Mouse (Mus musculus): Measurements from ENCODE around the gene Zbtb17. TPM values are rescaled to one million over a fixed set of nuclear protein-coding genes. Genes with fewer than 3 reads are reported as not detected.

The Zbtb17 gene
- total and polyA plus RNA-seq, 3 experiments = 36.4 to 63.2 TPM; not detected in 1

- H3K4me3 ChIP-seq (ENCODE audit: control insufficient read depth in 1 of 2, insufficient read depth in 1 of 2, low read depth in 2 of 2, low read length in 2 of 2) = no peak overlapping the region
- no peaks in the 10 kb centered on the region for H3K79me2 ChIP-seq (ENCODE audit: control insufficient read depth, insufficient read depth, low read length, poor library complexity)
- H3K4me1 ChIP-seq (ENCODE audit: control insufficient read depth in 1 of 2, insufficient read depth in 2 of 2, low read length in 2 of 2) = no peaks in the 10 kb centered on the region
- DNase-seq (ENCODE audit: low read depth, low spot score) = no peak
- no peak overlapping the region for H3K9ac ChIP-seq (ENCODE audit: control insufficient read depth, low read depth, low read length, poor library complexity, severe bottlenecking)
- H3K27ac ChIP-seq (ENCODE audit: control insufficient read depth, low read depth, low read length) = no peak overlapping the region
- TF ChIP-seq USF1 (IDR thresholded peaks at IDR 0.05; ENCODE audit: low read depth, low read length) (no peak), NRF1 (IDR thresholded peaks at IDR 0.05; ENCODE audit: insufficient read depth, low read depth, low read length, poor library complexity, severe bottlenecking) (no peak), ZMIZ1 (IDR thresholded peaks at IDR 0.05; ENCODE audit: low read depth, low read length) (no peak)
- peaks cover 0 to 1% of the 10 kb centered on the region in 2 experiments; a peak in 3 of 4 replicates for H3K27me3 ChIP-seq (ENCODE audit: control insufficient read depth in 1 of 2, insufficient read depth in 2 of 2, low read length in 2 of 2)
- no peaks in the 10 kb centered on the region for H3K36me3 ChIP-seq (ENCODE audit: control insufficient read depth in 1 of 2, insufficient read depth in 2 of 2, low read length in 2 of 2)
- no peaks in the 10 kb centered on the region for H3K9me3 ChIP-seq (replicated peaks; ENCODE audit: insufficient read depth, low read length)
Observed at GRCm38 (mm10) chr4:141419398-141420191, 24.9 kb upstream of the Zbtb17 start.

- no peaks in the 10 kb centered on the region for H3K9me3 ChIP-seq (replicated peaks; ENCODE audit: insufficient read depth, low read length)
- no peak within 1 kb of the TSS for H3K27ac ChIP-seq (ENCODE audit: control insufficient read depth, low read depth, low read length)
- peaks cover 0 to 1% of the 10 kb centered on the region in 2 experiments; a peak in 2 of 4 replicates for H3K27me3 ChIP-seq (ENCODE audit: control insufficient read depth in 1 of 2, insufficient read depth in 2 of 2, low read length in 2 of 2)
- H3K9ac ChIP-seq (ENCODE audit: control insufficient read depth, low read depth, low read length, poor library complexity, severe bottlenecking) = no peak within 1 kb of the TSS
- no peaks in the 10 kb centered on the region for H3K4me1 ChIP-seq (ENCODE audit: control insufficient read depth in 1 of 2, insufficient read depth in 2 of 2, low read length in 2 of 2)
- no peak for DNase-seq (ENCODE audit: low read depth, low spot score)
- H3K79me2 ChIP-seq (ENCODE audit: control insufficient read depth, insufficient read depth, low read length, poor library complexity) = no peaks in the 10 kb centered on the region
- no peak within 1 kb of the TSS for H3K4me3 ChIP-seq (ENCODE audit: control insufficient read depth in 1 of 2, insufficient read depth in 1 of 2, low read depth in 2 of 2, low read length in 2 of 2)
- H3K36me3 ChIP-seq (ENCODE audit: control insufficient read depth in 1 of 2, insufficient read depth in 2 of 2, low read length in 2 of 2) = no peaks in the 10 kb centered on the region
- TF ChIP-seq BHLHE40 (IDR thresholded peaks at IDR 0.05; ENCODE audit: borderline replicate concordance, low read depth, low read length) (no peak), ETS1 (IDR thresholded peaks at IDR 0.05; ENCODE audit: low read depth, low read length) (no peak), TAL1 (IDR thresholded peaks at IDR 0.05; ENCODE audit: low read length) (no peak), GATA1 (IDR thresholded peaks at IDR 0.05; ENCODE audit: low read depth, low read length) (no peak), CTCF (IDR thresholded peaks at IDR 0.05 in 2 of 3, conservative IDR thresholded peaks at IDR 0.05 in 1 of 3; ENCODE audit: control insufficient read depth in 1 of 3, insufficient read depth in 1 of 3, low read depth in 2 of 3, low read length in 3 of 3, poor library complexity in 1 of 3, severe bottlenecking in 1 of 3) (no peak), ZC3H11A (IDR thresholded peaks at IDR 0.05; ENCODE audit: low read depth, low read length) (no peak), POLR2AphosphoS2 (IDR thresholded peaks at IDR 0.05; ENCODE audit: low read length) (no peak), E2F4 (IDR thresholded peaks at IDR 0.05; ENCODE audit: borderline replicate concordance, low read depth, low read length) (no peak), RCOR1 (IDR thresholded peaks at IDR 0.05; ENCODE audit: low read depth, low read length) (no peak), GABPA (IDR thresholded peaks at IDR 0.05; ENCODE audit: low read depth, low read length) (no peak), NRF1 (IDR thresholded peaks at IDR 0.05; ENCODE audit: insufficient read depth, low read depth, low read length, poor library complexity, severe bottlenecking) (no peak), ELF1 (IDR thresholded peaks at IDR 0.05; ENCODE audit: low read depth, low read length) (no peak), UBTF (IDR thresholded peaks at IDR 0.05; ENCODE audit: borderline replicate concordance, insufficient read depth, low read depth, low read length) (no peak), MYC (IDR thresholded peaks at IDR 0.05; ENCODE audit: low read depth, low read length) (no peak), TCF12 (IDR thresholded peaks at IDR 0.05; ENCODE audit: low read depth, low read length) (no peak), USF1 (IDR thresholded peaks at IDR 0.05; ENCODE audit: low read depth, low read length) (no peak), ZMIZ1 (IDR thresholded peaks at IDR 0.05; ENCODE audit: low read depth, low read length) (no peak), CHD2 (IDR thresholded peaks at IDR 0.05; ENCODE audit: low read length) (no peak), ZKSCAN1 (IDR thresholded peaks at IDR 0.05; ENCODE audit: low read depth, low read length) (no peak), EP300 (IDR thresholded peaks at IDR 0.05; ENCODE audit: low read depth in 1 of 2, low read length in 2 of 2) (no peak)
Observed at GRCm38 (mm10) chr4:141420192-141420829, 24.1 kb upstream of the Zbtb17 start, which contains the start of gene Hspb7. Gene Hspb7, plus strand, starts transcription at chr4:141420779.

All from MEL (cell line).